Mouse (Mus musculus) heart, adult 18-20 months (tissue): ENCODE data around the gene Hspa14. TPM values are rescaled to one million over a fixed set of nuclear protein-coding genes. Genes with fewer than 3 reads are reported as not detected.

ENCODE experiments used
- DNase-seq, 2 experiments: peaks; one replicate each; pipeline ENCODE4 v3.0.0; 2021 to 2022; ENCODE audit warnings: mixed read lengths in 1 of 2
- long read RNA-seq, 2 experiments: library from polyadenylated mRNA; stranded (forward); transcript quantifications; one replicate each; pipeline ENCODE4 v2.0.0; 2021
- total RNA-seq, 2 experiments: library from RNA; stranded (reverse); gene quantifications; 2 replicates each; pipeline ENCODE4 v1.2.3; 2021

Gene Hspa14
- total RNA-seq, result 10 to 100 TPM; 23.0 to 23.9 TPM
- long read RNA-seq, experiment 1, transcript Hspa14-201 (14 exons, 1,795 nt), result major isoform, 15 of 24 reads
- long read RNA-seq, experiment 1, partial matches to known transcripts, result 2 of 24 reads
- long read RNA-seq, experiment 1, other reads (novel, unspliced or antisense), result 7 of 24 reads
- long read RNA-seq, experiment 2, transcript Hspa14-201 (14 exons, 1,795 nt), result major isoform, 14 of 19 reads
- long read RNA-seq, experiment 2, partial matches to known transcripts, result 2 of 19 reads
- long read RNA-seq, experiment 2, other reads (novel, unspliced or antisense), result 3 of 19 reads

DNA sequence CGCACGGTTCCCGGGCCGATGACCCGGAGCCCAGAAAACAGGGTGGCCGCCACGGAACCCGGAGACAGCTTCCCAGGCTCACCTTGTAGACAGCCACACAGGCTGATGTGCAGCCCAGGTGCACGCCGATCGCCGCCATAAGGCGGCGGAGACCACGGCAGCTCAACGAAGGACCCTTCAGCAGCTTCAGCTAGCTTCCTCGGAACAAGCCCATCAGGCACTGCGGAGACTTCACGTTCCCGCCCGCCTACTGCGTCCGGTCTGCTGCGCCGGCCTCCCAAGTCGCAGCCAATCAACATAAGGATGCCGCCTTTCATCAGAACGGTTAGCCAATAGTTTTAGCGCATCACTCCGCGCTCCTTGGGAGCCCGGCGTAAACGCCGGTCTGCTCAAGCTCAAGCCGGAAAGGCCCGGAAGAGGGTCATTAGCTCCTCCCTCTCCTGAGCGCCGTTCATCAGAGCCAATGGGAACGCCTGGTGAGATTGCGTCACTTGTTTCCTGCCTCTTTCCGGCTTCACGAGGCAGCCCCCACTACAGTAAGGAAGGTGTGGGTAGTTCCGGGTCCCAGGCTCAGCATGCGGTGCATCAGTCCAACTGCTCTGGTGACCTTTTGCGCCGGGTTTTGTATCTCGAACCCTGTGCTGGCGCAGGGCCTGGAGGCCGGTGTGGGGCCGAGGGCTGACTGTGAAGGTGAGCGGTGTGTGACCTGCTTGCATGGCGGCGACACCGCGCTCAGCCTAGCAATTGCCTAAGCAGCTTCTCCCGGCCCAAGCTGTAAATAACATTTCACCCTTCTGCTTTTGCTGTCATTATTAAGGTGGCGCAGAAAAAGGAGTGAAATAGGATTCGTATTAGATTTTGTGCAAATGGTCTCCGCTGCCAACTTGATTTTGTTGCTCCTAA is at the start of gene Hspa14, which contains the start of the genes Gm45902 and Cdnf:
TSS of gene Hspa14 (minus strand) at position 263 of the 903 bp plus-strand sequence.
TSS of gene Gm45902 (minus strand) at position 239 of the 903 bp plus-strand sequence.
TSS of gene Cdnf (plus strand) at position 479 of the 903 bp plus-strand sequence.
- DNase-seq, result peak; percentile 96 to 99

DNA sequence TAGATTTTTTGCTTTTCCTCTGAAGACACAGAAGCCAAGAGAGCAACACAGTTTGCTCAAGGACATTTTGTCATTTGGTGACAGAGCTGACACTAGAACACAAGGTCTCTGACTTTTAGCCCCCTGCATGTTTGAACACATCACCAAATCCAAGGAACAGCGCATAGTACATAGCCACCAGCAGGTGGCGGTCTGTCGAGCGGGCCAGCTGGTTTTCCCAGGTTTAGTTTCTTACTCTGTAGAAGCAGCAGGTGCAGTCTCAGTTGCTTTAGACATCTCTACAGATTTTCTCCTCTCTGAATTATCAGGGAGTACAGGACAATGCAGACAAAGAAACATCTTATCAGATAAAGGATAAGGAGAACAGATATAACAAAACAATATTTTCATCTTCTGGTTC is 34.0 kb upstream of the Hspa14 start:
- peak; percentile 24 to 55 for DNase-seq

DNA sequence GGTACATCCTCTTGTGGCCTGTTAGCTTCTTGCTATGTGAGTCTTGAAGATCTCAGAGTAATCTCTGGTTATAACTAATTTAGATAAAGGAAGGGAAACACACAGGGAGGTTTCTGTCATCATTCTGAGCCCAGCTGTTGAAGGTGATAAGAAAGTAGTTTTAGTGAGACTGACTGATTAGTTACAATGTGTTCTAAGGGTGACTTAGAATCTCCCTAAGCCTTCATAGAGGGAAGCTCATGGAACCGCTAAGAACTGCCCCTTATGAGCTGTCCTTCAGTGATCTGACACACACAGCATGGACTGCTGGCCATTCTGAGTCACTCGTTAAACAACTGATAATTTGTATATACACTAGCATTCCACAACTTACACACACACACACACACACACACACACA is 33.4 kb upstream of the Hspa14 start:
- no peak for DNase-seq

DNA sequence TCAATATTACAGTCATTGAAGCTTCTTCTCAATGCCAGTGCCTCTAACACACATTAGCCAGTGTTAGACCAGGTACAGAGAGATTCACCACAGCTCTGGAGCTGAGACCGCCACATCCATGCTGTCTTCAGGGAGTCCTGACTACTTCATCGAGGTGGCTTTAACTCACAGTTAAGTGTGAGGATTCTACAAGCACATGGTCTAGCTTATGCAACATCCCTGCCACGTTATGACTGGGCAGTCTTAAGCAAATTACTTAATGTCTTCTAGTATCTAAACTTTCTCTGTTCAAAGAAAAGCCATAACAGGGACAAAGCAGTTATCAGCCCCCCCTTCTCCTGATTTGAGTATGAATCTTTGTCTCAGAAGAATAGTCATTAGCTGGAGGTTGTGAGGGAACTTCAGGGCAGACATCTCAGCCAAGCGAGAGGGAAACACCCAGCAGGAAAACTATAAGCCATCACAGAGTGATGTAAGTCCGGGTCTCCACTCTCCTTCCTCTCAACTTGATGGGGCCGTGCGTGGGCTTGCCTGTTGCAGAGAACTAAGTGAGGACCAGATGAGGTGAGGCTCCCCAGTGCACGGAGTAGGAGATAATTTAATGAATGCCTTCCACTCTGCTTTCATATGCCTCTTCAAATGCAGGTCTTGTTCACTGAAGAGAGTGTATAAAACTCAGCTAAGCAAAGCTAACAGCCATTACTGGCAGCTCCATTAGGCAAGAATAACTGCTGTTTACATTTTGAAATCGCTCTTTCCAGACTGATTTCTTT is 28.9 kb upstream of the Hspa14 start:
- DNase-seq, result no peak

DNA sequence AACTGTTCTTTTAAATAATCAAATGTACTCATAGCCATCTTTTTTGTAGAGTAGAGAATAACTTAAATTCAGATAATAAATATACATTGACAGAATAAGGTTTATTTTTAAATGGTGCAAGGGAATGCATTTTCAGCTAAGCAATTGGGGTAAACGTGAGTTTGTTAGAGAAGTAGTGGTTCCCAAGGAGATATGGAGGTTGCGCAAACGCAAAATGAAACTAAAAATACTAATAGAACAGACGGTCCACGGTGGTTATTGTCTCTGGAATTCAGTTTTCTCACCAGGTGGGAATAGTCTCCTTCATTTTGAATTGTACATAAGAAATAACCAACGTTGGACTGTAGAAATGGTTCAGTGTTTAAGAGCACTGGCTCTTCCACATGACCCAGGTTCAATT is 13.7 kb upstream of the Hspa14 start:
- DNase-seq, result no peak

DNA sequence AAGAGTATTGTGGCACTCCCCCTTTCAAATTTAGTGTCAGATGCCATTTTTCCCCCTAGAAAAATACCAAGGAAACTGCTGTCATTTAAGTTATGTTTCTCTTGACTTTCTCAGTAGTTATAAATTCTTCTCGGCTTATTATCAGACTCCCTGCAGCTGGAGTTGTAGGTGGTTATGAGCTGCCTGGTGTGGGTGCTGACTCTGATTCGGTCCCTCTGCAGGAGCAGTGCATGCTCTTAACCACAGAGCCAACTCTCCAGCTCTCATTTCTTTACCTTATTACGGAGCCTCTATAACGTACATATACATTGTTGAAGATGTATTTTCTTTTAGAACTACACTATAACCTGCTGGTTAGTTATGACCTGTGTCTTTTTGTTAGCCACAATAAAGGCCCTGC is 9.9 kb upstream of the Hspa14 start:
- no peak for DNase-seq

DNA sequence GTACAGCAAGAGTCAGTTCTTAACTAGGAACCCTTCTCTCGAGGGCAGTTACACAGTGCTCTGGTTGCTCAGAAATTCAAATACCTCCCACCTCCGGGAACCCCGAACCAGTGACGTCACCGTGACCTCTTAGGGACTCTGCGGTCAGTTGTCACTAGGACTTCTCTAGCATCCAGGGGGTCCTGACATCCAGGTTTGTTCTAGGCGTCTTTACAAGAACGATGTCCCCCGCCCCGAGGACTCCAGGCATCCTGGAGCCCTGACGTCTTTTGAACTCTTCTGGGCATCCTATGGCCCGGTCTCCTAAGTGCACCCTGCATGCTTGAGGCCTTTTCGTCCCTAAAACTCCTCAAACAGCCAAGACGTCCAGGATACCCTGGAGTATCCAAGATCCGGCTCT is 538 bp downstream of the Hspa14 start:
- DNase-seq, result peak in 1 of 2 experiments; percentile 7

DNA sequence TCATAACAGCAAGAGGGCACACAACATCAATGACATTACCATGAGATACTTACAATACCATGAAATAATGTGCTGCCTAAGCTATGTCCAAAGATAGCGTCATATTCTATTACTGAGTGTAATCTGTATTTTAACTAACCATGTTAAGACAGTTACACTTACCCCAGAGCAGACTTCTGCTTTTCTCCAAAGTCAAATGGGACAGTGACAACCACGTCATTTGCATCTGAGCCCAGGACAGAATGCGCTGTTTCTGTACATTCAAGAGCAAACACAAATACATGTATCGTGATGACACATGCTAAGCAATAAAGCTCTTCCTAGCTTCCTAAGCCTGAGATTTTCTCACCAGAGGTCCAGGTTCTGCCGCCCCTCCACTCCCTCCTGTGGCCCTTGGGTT is 11.7 kb downstream of the Hspa14 start:
- no peak for DNase-seq

DNA sequence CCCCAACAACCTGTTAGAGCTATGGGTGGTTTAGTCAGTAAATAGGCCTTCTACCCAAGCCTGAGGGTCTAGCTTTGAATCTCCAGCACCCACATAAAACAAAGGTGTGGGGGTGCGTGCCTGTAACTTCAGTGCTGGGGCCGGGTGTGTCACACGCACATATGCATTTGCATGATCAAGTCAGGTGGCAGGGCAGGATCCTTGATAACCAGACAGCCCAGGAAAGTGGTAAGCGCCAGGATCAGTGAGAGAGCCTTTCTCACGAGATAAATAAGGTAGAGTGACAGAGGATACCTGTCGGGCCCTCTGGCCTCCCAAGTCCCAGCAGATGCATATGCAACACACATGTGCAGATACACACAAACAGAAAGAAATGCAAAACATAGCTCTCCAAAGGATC is 13.1 kb downstream of the Hspa14 start:
- DNase-seq, result no peak

DNA sequence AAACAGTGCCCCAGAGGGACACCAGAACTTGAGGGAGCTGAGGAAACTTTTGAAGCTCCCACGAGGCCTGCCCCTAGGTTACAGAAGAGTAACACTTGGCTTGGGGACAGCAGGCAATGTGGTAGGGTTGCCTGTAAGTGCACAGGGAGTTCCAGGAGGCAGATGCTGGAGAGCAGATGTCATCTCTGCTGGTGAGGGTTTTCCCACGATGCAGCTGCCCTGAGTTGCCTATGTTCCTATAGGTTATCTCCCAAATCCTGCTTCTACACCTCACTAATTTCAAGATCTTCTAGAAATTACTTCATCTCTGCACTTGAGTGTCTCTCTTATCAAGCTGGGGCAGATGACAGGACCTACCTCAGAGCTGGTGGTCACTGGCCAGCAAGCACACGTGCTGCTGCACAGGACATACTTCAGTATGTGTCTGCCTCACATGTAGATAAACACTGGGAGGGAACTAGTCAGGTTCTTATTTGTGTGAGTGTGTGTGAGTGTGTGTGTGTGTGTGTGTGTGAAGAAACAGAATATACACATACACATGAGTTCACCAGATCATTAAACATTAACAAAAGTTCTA is 18.7 kb downstream of the Hspa14 start:
- no peak for DNase-seq

DNA sequence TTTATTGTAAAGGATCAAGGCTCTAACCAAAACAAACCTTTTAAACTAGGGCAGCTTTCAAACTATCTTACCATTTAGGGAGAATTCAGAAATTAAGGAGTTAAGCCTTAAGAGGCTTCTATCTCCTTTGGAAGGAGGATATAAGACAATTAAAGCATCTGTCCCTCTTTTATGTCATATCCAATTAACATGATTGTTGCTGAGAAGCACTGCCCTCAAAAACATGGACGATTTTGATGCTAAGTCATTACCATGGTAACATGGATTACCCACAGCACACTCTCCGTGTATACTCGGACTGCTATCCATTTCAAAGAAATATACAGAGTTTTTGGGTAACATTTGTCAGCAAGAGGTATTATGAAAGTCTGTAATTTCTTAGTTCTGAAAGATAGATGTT is 22.8 kb downstream of the Hspa14 start:
- DNase-seq, result no peak

DNA sequence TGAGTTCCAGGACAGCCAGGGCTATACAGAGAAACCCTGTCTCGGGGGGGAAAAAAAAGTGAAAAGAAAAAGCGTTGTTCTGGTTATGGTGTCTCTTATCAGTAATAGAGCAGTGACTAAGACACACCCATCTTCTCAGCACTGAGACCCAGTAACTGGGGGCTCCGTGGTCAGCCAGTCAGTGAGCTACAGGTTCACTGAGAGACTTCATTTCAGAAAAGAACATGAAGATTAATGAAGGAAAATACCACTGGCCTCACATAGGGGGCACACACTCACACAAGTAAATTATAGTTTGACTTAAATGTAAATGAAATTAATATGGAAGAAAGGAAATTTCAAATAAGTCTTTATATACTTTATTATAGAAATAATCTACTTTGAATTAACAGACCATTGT is 32.4 kb downstream of the Hspa14 start:
- no peak for DNase-seq

DNA sequence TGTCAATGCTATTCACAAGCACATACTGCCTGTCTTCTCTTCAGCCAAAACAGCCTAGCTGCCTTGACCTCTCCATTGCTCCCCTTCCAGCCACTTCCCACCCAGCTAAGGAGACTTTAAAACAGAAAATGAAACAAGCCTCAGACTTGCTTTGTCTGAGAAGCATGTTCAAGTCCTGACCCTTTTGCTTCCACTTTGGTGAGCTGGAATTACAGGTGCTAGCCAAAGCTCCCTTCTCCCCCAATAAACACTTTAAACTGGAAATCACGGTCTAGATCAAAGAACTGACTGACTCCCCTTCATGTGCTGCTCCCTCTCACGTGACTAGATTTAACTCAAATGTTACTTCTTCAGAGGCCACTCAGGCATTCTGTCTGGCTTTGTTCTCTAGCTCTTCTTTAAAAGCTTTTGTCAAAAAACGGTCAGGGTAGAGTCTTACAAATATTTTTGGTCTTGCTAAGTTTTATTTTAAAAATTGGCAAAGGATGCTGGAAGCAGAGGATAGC is 36.8 kb downstream of the Hspa14 start:
- no peak for DNase-seq

DNA sequence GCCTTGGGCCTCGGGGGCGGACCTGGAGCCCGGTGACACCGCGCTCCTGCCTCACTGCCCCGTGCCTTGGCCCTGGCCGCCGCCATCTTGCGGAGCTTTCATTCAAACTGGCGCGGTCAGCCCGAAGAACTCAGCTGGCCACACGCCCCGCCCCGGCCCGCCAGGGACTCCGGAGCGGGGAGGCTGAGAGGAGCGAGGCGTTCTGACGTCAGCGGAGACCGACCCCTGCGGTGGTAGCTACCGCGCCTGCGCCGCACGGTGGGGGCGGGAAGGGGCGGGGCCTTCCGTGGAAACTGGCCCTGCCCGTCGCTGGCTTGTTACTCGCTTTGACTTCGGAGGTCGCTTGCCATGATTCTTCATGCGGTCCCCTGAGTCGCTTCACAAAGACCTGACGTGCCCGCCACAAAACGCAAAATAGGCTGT is 37.7 kb downstream of the Hspa14 start, which contains the start of gene Suv39h2:
TSS of gene Suv39h2 (minus strand) at position 171 of the 423 bp plus-strand sequence.
- peak; percentile 98 for DNase-seq

DNA sequence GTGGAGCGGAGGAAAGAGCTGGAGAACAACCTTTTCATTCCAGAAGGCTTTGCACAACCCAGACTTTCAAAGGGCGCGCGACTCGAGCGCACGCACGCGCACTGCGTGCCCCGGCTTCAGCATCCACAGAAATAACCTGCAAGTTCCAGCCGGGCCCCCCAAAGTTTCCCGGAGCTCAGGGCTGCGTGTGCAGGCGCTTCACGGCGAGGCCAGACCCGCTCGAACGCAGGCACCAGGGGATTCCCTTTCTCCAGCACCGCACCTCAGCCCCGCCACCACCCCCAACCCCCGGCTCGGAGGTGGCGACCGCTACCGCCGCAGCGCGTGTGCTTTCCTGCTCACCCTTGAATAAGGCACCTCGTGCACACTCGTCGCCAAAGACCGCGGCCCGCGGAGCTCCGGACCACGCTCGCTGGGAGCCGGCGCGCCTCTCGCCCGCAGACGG is 38.2 kb downstream of the Hspa14 start:
- DNase-seq, result peak; percentile 42 to 72

DNA sequence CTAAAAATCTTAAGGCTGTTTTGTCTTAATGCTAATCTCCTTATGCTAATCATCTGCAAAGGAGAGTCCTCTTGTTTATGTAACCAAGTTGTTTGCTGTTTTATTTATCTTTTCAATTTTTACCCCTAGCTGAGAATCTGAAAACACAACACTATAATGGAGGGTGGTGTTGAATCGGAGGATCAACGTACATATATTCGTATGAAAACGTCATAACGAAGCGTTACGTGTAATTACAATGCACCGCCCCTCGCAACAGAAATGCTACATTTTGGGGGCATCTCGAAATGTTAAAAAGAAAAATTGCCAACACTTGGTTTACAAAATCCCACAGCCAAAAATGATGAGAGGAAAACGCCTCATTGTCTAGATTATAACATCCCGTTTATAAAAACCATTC is 38.7 kb downstream of the Hspa14 start:
- DNase-seq, result no peak

DNA sequence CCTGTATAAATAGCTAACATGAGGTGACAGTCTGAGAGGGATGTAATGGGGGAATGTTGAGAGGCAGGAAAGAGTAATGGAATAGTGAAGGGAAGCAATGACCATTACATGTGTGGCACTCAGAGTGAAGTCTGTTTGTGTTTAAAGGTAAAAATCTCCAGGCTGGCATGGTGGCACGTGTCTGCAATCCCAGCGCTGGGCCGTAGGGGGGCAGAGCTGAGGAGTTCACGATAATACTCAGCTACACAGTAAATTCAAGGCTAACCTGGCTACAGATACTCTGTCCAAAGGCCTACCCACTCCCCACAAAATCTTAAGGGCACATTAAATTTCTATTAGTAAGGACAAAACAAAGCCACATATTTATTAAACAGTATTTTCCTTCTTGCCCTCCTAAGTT is 56.0 kb downstream of the Hspa14 start:
- DNase-seq, result no peak

DNA sequence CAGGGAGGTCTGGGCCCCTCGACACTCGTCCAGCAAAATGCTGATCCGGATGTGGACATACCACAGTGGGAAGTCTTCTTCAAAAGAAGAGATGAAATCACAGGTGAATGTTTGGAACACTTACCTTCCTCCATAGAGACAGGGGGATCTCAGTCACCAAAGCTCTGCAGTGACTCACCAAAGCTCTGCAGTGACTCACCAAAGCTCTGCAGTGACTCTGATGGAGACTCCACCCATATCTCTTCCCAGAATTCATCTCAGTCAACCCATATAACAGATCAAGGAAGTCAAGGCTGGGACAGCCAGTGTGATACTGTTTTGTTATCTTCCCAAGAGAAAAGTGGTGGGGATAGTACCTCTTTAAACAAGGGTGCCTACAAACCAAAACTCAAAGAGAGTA is 59.5 kb downstream of the Hspa14 start:
- no peak for DNase-seq

DNA sequence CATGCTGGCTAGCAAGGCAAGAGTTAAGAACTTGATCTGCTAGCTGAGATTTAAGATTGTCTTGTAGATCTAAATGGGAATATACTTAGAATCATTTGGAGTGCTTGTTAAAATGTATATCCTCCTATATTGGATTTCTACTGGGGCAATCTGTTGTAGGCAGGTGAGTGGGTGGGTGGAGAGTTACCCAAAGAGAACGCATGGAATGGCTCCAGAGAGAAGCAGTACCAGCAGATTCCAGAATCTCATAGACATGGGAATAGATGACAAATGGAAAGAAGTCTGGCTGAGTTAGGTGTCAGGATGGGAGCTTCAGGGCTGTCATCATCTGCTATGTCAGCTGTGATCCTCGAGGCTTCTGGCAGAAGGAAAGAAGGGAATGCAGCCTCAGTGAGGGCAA is 63.2 kb downstream of the Hspa14 start:
- no peak for DNase-seq

DNA sequence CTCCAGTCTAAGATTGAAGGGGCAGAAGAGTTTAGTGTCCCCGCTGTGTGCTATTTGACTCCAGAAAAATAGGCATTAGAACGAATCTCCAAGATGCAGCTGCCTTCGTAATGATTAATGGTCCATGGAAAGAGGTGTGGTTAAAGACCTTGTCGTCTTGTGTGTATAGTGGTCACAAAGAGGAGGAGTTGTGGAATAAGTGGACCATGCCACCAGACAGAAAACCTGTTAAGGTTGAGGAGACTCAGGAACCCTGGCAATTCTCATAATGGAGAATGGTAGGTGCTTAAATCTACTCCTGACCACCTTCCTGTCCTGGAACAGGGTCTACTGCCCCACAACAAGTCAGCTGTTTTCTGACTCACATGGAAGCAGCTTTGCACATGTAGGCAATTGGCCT is 66.6 kb downstream of the Hspa14 start:
- no peak for DNase-seq

DNA sequence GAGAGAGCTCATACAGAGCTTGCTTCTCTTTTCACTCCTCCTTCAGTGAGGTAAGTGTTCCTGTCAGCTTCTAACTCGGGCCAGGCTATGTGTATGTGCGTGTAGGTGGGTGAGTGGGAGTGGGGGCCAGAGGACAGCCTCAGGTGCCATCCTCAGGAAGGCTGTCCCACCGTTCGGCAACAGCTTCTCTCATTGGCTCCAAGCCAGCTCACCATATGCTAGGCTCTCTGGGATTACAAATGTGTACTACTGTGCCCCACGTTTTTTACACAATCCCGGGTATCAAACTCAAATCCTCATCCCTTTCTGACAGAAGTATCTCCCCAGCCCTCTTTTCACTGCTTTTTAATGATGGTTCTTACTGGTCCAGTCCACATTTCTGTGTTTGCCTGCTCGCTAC is 68.4 kb downstream of the Hspa14 start:
- no peak for DNase-seq
